Mouse (Mus musculus) liver (tissue): ENCODE measurements around the gene Aqp7.

ENCODE experiments used
- DNase-seq: peaks from one replicate; pipeline ENCODE4 v3.0.0-alpha.2; 2020; ENCODE audit warnings: mixed read lengths

Aqp7 gene

DNA sequence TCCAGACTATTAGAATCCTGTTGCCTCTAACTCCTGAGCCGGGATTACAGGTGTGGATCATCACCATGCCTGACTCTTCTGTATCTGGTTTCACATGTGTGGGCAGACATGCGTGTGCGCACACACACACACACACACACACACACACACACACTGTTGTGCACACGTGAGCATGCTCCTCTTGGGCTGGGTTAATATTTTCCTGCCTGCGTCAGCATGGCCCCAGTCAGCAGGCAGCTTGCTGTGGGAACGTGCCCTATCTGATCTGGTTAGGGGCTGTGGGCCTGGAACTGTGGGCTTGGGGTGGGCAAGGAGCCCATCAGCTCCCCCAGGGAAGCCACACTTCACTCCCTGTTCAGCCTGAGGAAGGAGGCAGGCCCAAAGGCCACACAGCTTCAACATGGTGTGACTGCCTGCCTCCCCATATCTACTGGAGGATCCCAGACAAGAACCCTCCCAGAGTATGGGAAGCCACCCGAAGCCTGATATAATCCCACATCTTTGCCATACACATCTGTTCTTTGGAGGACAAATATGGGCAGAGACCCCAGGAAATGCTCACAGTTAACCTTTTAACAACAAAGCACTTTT lies 8.9 kb upstream of the Aqp7 start:
- no peak for DNase-seq

DNA sequence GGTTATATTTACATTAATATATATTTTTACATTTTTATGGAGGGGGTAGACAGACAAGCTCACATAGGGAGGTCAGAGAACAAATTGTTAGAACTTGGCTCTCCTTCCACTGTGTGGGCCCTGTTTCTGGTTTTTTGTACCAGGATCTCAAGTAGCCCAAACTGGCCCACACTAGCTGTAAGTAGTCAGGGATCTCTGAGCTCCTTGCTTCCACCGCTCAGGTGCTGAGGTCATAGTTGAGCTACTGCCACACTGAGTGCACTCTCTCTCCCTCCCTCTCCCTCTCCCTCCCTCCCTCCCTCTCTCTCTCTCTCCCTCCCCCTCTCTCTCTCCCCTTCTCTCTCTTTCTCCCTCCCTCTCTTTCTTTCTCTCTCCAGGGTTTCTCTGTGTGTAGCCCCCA lies 8.3 kb upstream of the Aqp7 start:
- no peak for DNase-seq

DNA sequence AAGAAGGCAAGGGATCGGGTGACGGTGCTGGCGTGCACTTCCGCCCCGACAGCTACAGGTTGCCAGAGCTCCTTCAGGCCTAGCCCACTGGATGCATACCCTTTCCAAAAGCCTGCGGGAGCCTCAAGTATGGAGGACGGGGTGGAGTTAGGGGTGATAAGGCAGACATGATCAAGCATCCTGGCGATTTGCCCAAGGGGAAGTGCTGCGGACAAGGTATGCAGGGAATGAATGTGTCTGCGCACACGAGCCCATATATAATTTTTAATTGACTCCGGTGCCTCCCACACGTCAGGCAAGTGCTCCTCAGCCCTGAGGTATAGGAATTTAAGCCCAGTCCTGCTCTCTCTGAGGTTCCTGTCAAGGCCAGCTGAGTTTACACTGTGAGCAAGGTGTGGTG lies 7.2 kb upstream of the Aqp7 start:
- peak; percentile 47 for DNase-seq

DNA sequence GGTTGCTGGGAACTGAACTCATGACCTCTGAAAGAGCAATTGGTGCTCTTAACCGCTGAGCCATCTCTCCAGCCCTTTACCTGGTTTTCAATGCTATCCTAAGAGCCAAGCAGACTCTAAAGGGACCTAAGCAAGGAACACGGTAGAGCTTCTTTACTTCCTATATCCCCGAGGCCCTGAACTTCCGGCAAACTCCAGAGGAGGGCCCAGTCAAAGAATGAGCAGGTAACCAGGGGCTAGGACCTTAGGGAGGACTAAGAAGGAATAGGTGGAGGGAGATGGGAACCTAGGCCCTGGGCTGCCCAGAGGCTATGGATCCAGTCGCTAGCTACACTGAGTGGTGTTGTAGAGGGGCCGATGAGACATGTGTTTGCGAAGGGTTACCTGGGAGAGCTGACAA lies 3.8 kb upstream of the Aqp7 start:
- DNase-seq: no peak

DNA sequence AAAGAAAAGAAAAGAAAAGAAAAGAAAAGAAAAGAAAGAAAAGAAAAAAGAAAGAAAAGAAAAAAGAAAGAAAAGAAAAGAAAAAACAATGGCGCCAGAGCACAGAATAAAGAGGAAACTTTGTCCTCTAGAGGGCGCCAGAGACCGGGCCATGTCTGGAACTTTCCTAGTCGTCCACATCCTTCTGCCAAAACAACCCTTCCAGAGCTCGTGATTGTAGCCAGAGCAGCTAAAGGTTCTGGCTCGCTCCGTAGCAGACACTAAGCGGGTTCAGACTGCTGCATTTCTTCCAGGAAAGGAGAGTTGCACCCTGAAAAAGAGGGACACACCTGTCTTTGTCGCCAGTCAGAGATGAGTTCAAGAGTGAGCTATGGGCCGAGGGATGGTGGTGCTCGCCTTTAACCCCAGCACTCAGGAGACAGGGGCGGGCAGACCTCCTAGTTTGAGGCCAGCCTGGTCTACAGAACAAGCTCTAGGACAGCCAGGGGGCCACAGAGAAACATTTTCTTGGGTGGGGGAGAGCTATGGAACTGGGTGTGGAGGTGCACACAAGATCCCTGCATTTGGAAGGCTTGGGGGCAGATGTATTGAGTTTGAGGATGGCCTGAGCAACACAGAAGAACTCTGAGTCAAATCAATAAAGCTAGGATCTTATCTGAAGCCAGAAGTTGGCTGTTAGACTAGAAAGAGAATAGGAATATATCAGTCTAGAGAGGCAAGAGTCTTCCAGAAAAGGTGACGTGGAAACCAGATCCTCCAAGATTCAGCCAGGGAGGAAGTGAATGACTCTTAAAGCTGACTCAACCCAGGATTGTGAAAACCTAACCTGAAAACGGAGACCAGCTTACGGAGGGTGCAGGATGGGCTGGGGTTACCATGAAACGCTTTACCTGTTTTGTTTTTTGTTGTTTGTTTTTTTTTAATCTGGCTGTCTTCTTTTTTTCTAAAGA lies 3.1 kb upstream of the Aqp7 start:
- DNase-seq: peak; percentile 85

DNA sequence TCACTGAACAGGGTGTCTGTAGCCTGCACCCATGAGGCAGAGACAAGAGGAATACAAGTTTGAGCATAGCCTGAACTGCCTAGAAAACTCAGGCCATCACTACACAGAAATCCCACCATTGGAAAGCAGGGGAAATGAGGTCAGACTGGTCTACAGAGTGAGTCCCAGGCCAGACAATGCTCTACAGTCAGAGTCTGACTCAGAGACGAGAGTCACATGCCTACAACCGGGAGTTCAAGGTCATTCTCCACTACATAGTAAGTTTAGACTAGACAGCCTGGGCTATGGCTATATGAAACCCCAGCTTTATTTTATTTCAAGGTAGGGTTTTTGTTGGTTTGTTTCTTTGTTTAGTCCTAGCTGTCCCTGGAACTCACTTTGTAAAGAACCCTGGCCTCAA lies 987 bp upstream of the Aqp7 start:
- DNase-seq: no peak

DNA sequence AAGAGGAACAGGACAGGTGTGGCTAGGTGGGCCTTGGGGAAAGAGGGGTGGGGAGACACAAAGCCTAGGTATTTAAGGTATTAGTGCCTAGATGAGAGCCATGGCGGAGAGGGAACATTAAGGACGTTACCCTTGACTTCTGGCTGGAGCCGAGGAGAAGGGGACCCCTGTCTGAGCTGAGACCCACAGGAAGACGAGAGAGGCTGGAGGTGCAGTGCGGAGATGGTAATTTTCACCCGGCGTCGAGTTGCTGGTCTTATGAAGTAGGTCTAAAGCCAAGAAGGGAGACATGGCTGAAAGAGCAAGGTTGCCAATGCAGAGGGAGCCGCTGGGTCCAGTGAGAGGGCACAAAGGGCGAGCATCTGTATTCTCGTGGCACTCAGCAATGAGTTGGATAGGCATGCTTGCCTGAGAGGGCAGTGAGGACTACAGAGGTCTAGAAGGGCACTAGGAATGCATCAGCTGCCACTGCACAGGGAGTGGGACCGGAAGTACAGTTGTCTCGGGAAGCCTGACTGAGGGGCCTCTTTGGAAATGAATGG lies 1.6 kb downstream of the Aqp7 start:
- no peak for DNase-seq

DNA sequence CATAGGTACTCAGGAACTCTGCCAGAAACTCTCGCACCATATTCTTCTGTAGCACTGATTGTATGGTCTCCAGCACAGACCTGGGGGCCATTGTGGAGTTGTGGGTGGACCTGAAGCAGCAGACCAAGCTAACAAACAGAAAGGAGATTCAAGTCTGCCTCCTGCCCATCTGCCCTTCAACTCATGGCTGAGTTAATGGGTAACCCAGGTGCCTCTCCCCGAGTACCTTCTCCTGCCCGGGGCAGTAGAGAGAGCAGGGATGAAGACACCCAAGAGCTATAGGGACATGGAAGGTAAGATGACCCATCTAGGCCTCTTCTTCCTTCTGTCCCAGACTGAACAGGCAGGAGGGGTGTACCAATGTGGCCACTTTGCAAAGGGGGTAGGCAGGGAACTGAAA lies 2.7 kb downstream of the Aqp7 start:
- no peak for DNase-seq

DNA sequence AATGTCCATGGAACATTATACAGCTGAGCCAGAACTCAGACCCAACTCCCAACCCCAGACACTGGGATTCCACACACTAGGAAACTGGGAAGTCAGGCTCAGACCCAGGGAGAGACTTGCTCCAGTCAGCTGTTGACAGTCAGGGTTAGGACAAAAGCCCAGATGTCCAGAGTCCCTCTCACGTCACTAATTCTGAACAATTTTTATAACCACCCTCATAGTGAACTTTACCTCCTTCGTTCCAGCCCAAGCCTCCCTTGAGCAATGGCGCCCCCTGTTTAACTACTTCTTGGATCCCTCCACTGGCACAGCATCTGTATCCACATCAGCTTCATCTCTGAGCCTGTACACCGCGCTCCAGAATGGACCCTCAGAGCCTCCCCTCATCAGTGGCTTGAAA lies 4.0 kb downstream of the Aqp7 start:
- no peak for DNase-seq

DNA sequence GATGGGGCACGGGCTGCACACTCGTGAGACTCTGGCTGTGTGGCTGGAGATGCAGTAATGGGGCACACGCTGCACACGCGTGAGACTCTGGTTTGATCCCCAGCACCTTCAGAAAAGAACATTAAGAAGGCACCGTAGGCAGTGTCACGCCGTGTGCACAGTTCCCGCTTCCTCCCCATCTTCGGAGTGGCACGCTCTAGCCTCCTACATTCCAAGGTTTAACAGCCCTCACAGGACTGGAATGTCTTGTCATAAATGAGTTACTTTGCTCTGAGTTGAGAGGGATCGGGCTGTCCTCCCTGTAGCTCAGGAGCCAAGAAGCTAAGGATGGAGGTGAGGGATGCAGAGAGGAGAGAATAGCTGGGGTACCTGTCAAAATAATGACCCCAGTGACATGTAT lies 5.1 kb downstream of the Aqp7 start:
- DNase-seq: no peak

DNA sequence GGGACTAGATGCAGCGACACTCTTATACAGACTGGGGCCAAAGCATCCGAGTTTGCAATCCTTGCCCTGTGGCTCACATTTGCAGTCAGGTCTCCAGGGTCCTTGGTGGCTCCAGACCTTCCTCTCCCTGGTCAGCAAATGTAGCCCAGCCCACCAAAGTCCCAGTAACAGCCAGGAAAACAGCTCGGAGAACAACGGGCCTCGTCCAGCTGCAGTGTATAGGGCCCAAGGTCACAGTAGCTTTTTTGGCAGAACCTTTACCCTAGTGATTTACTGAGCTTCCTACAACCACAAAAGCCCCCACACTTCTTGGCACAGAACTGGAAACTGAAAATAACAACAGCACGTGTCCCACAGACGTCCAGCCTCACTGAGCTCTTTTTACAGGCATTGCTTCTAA lies 7.0 kb downstream of the Aqp7 start:
- no peak for DNase-seq

DNA sequence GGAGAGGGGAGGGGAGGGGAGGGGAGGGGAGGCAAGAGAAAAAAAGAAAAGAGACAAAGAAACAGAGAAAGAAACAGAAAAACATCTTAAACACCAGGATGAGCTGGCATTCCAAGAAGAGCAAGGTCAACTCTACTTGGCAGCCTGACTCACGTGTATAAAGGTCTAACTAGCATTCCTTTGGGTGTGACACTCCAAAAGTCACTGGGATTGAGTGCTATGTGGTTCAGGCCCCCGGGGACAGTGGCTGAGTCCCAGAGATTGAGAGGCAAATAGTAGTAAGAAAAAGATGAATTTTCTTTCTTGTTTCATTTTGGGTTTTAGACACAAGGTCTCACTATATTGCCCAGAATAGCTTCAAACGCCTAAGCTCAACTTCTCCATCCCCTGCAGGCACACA lies 10.0 kb downstream of the Aqp7 start:
- no peak for DNase-seq

DNA sequence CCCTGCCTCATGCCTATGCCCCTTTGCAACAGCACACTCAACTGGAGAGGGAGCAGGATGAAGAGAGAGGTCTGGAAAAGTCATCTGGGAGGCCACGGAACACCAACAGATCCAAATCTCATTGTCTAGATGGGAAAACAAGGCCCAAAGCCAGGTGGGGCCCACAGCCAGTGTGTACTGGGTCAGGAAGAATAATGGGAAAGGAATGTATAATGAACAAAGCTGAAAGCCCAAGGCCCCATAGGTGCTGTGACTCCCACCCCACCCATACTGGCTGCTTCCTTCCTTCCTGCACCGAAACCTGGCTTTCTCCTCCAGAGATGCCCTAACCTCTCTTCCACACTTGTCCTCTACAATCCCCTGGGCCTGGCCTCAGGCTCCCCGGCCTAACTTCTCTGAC lies 16.7 kb downstream of the Aqp7 start:
- DNase-seq: no peak

DNA sequence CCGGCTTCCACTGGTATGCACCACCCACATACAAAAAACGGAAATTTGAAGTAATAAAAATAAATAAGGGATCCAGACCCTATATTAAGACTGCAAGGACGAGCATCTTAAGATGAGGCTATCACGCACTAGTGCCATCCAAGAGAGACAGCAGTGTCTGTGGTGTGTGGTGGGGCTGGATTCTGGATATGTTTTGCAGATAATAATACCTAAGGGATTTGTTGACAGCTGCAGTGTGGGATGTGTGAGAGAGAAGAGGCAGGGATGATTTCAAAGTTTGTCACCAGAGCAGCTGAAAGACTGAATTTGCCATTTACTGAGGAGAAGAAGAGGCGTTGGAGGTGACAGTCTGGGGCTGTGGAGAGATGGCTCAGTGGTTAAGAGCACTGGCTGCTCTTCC lies 18.6 kb downstream of the Aqp7 start:
- DNase-seq: no peak

DNA sequence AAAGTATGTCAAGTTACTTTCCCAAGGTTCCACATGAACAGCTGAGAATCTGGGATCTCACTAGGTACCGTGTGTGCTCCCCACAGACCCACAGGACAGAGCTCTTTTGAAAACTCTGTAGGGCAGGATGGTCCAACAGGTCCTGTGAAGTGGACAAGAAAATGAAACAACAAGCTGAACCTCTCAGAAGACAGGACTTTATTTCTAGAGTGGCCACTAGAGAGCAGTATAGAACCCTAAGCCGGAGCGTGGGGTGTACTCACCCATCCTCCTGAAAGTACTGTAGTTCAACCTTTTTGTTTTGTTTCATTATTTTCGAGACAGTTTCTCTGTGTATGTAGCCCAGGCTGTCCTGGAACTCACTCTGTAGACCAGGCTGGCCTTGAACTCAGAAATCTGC lies 19.7 kb downstream of the Aqp7 start:
- DNase-seq: no peak

DNA sequence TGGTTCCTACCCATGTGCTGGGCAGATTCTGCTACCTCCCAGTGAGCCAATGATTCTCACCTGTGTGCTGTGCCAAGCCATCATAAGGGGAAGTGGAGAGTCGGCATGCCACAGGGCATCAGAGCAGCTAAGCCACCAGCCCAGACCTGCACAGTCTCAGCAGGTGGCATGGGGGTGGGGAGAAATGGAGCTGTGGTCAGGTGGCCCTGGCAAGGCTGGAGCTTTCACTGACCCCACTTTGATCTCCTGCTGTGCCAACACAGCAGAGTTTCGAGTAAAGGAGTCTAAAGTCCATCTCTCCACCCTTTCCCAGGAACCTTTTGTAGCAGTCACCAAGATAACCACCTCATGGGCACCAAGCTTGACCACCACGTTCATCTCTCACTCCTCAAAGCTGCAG lies 20.1 kb downstream of the Aqp7 start:
- no peak for DNase-seq

DNA sequence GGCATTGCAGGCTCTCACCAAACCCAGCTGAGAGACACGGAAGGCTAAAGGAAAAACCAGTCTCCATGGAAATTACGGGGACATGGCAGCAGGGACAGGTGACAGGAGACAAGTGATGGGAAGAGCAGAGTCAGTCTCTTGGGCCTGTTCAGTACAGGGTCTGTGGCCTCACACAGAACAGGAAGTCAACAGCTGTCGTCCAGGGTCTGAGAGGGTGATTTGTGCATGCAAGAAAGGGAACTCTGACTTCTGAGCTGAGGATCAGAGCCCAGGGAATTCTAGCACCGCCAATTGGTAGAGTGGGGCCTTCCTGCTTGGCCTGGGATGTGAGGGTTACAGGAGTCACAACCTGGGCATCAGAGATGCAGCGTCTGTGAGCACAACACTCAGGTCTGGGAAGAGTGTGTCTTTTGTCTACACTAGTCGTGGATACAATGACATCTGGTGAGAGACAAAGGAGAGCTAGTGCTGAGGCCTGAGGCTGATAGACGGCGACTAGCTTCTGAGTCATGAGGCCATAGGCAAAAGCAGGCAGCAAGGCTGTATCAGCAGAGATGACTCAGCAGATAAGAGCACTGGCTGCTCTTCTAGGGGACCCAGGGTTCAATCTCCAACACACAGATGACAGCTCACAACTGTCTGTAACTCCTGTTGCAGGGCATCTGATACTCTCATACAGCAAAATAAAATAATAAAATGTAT lies 21.7 kb downstream of the Aqp7 start:
- peak; percentile 56 for DNase-seq

DNA sequence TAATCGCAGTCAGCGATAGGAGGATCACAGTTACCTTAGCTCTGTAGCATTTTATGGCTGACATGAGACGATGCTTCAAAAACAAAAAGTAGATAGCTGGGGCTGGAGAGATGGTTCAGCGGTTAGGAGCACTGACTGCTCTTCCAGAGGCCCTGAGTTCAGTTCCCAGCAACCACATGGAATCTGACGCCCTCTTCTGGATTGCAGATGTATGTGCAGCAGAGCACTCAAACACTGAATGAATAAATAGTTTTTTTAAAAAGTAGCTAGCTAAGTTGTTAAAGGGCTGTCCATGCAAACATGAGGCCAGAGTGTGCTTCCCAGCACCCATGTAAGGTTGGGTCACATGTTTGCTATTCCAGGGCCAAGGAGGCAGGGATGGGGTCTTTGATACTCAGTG lies 26.8 kb downstream of the Aqp7 start:
- no peak for DNase-seq

DNA sequence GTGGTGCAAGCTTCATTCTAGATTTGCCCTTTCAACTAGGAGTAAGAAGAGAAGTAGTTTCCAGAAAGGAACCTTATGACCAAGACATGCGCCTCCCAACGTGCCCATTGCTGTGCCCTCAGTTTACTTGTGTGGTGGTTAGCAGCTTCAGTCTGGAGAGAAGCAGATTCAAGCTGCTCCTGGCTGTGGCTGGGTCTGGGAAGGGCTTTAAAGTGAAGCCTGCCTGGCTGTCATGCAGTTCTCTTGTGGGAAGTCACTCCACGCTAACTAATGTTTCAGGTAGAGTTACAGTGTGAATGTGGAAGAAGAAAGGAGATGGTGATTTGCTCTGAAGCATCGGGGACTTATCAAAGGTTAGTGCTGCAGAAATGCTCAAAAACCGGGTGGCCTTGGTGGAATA lies 32.1 kb downstream of the Aqp7 start:
- no peak for DNase-seq

DNA sequence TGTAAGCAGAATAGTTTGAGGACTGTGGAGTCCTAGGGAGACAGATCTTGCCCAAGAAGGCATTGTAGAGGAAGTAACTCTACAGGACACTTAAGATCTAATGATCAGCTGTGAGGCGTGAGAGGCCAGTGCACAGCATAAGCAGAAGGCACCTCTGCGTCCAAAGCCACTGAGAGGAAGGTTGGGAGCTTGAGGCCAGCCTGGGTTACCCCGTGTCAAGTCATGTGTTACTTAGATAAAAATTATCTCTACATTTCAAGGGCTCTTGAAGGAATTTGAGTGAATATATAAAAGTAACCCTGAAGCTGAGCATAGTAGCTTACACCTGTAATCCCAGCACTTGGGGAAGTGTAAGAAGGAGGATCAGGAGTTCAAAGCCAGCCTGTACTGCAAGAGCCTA lies 34.6 kb downstream of the Aqp7 start:
- DNase-seq: peak; percentile 55

DNA sequence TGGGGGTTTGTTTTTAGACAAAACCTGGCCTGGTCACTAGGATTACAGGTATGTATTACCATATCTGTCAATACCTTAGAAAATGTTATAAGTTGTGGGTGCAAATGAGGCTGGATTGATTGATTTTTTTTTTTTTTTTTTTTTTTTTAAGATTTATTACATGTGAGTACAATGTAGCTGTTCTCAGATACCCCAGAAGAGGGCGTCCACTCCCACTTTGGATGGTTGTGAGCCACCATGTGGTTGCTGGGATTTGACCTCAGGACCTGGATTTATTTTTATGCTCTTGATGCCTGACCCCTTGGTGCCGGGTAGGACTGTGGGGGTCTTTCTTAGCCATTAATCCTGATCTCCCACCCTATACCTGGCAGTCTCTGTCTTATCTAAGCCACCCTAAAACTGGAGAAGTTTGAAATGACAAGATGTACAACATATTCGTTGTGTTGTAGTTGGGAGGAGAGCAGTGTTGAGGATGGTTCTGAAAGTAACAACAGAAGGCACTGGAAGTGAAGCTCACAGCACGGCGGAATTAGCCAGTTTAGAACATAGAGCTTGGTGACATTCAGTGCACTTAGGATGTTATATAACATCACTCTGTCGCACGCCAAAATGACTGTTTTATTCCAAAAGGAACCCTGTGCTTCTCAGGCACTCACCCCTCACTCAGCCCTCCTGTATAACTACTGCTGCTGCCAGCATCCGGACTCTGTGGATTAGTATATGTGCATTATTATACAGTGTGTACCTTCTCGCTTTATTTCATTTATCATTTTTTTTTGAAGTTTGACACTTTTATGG lies 46.9 kb downstream of the Aqp7 start:
- no peak for DNase-seq

DNA sequence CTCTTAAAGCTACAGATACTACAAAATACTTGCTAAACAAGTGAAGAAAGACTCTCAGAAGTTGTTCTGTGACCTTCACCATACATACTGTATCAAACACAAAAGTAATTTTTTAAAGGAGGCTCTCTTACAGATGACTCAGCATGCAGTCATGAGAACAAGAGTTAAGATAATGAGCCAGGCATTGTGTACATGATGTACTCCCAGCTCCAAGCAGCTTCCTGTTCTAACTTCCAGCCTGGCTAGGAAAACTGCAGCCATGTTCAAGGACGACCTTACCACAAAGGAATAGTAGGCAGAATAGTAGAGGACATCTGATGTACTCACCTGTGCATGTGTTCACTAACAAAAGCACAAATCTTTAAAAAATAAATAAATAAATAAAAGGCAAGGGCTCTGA lies 47.7 kb downstream of the Aqp7 start:
- DNase-seq: no peak

DNA sequence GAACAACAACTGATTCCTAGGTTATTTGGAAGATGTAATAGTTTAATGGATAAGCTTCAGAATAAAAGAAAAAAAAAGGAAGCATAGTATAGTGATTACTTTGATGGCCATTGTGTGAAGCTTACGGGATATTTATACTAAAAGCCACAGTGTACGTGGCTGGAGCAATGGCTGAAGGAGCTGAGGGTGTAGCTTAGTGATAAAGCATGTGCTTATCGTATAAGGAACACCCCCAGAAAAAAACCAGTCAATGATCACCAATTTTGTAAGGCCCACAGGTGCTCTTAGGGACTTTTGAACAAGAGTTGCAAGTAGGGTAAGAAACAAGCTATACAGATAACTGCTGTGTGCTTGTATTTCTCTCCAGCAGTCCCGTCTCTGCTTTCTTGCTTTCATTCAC lies 50.0 kb downstream of the Aqp7 start:
- DNase-seq: no peak
